Mouse (Mus musculus) heart, embryonic 11.5 days (tissue): ENCODE results near the gene Notch4. TPM values are rescaled to one million over a fixed set of nuclear protein-coding genes. Genes with fewer than 3 reads are reported as not detected.

Experiments used
- ATAC-seq: fragments of 200-750 bp; cut with Nextera tagmentation; replicated peaks from 2 replicates; pipeline ENCODE4 v1.8.0; 2017; ENCODE audit warnings: moderate library complexity; ENCODE audit not compliant: insufficient number of reproducible peaks, low FRiP score, low TSS enrichment
- H3K27ac ChIP-seq: fragments of 300-500 bp; sonication (generic); 2 replicates; pipeline ENCODE4 v1.5.1; 2014; ENCODE audit warnings: mild to moderate bottlenecking, low read depth, low read length
- H3K27me3 ChIP-seq: fragments of 300-500 bp; sonication (generic); 2 replicates; pipeline ENCODE4 v1.6.1; 2014; ENCODE audit warnings: mild to moderate bottlenecking, low read length, mixed read lengths; ENCODE audit not compliant: control insufficient read depth, insufficient read depth
- H3K36me3 ChIP-seq: fragments of 300-500 bp; sonication (generic); 2 replicates; pipeline ENCODE4 v1.6.1; 2014; ENCODE audit warnings: mild to moderate bottlenecking, low read length, moderate library complexity, mixed read lengths; ENCODE audit not compliant: control insufficient read depth, insufficient read depth
- H3K4me1 ChIP-seq: fragments of 300-500 bp; sonication (generic); 2 replicates; pipeline ENCODE4 v1.6.1; 2014; ENCODE audit warnings: low read length; ENCODE audit not compliant: control insufficient read depth, insufficient read depth
- H3K4me2 ChIP-seq: fragments of 300-500 bp; sonication (generic); 2 replicates; pipeline ENCODE4 v1.6.1; 2014; ENCODE audit warnings: mild to moderate bottlenecking, moderate library complexity
- H3K4me3 ChIP-seq: fragments of 300-500 bp; sonication (generic); 2 replicates; pipeline ENCODE4 v1.5.1; 2014; ENCODE audit warnings: low read depth, low read length
- H3K9ac ChIP-seq: fragments of 300-500 bp; sonication (generic); 2 replicates; pipeline ENCODE4 v1.6.1; 2014; ENCODE audit warnings: mild to moderate bottlenecking, low read depth, low read length, moderate library complexity
- H3K9me3 ChIP-seq: fragments of 300-500 bp; sonication (generic); replicated peaks from 2 replicates; pipeline ENCODE4 v1.6.1; 2016; ENCODE audit warnings: low read length; ENCODE audit not compliant: control insufficient read depth
- WGBS: fragments of 180-500 bp; shearing (Covaris S2); extraction: QIAGEN DNeasy Blood & Tissue Kit; methylation state at CpG from one replicate; pipeline ENCODE4 v1.1.7; 2014; ENCODE audit not compliant: insufficient replicate concordance; 5-methylcytosine and 5-hydroxymethylcytosine counted together
- polyA plus RNA-seq: library from polyadenylated mRNA; unstranded; fragments of >200 nt; fragmentation: Nextera tagmentation; extraction: Ambion mirVana; gene quantifications from 2 replicates; pipeline ENCODE4 v1.2.1, GENCODE M21; 2014

The Notch4 gene
- polyA plus RNA-seq, 1 experiment from 2014 or later: 8.1 TPM

GRCm38 (mm10) chr17:34576577-34576976 lies 12.5 kb downstream of the Notch4 start:
- Histone ChIP-seq H3K4me2 (no peak overlapping the region), H3K4me3 (no peak overlapping the region), H3K9ac (no peak overlapping the region), H3K9me3 (0 out of 2 replicates have a peak, but pooled peaks cover 2% of the 10 kb centered on the region), H3K36me3 (no peaks in the 10 kb centered on the region), H3K27me3 (peaks cover 2% of the 10 kb centered on the region; the same call in 1 of the 2 replicates), H3K27ac (no peak overlapping the region), H3K4me1 (no peaks in the 10 kb centered on the region)
- 70% methylated on average over 5 of the region's 5 CpGs for WGBS
- ATAC-seq: no peak

DNA sequence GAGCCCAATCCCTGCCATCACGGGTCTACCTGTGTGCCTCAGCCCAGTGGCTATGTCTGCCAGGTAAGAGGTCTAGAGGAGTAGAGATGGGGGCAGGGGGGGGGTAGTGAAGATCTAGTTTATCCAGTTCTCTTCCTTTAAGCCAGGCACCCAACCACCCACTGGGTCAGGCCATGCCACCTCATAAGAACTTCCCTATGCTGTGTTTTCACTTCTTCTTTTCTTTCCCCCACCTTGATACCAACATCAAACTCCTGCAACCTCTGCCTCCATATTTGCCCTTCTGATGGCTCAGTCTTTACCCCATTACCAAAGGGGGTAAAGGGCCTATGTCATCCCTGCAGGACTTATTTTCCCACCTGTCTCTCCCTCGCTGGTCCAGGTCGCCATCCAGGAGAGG lies 14.0 kb downstream of the Notch4 start:
- Histone ChIP-seq H3K9ac (no peak overlapping the region), H3K27ac (no peak overlapping the region), H3K4me1 (no peaks in the 10 kb centered on the region), H3K4me3 (no peak overlapping the region), H3K9me3 (no peaks in the 10 kb centered on the region), H3K4me2 (no peak overlapping the region), H3K27me3 (0 out of 2 replicates have a peak, but pooled peaks cover 2% of the 10 kb centered on the region), H3K36me3 (no peaks in the 10 kb centered on the region)
- 81% methylated on average over 3 of the region's 3 CpGs for WGBS
- no peak for ATAC-seq

DNA sequence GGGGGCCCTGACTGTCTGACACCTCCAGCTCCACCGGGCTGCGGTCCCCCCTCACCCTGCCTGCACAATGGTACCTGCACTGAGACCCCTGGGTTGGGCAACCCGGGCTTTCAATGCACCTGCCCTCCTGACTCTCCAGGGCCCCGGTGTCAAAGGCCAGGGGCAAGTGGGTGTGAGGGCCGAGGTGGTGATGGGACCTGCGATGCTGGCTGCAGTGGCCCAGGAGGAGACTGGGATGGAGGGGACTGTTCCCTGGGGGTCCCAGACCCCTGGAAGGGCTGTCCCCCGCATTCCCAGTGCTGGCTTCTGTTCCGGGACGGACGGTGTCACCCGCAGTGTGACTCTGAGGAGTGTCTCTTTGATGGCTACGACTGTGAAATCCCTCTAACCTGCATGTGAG lies 18.5 kb downstream of the Notch4 start:
- no peak overlapping the region for H3K4me3 ChIP-seq
- no peak overlapping the region for H3K4me2 ChIP-seq

GRCm38 (mm10) chr17:34583397-34583796 lies 19.3 kb downstream of the Notch4 start:
- 61% methylated on average over 7 of the region's 7 CpGs for WGBS
- H3K4me2 ChIP-seq: no peak overlapping the region
- H3K27ac ChIP-seq: no peak overlapping the region

More for the DNA sequence above, 18.5 kb downstream of the Notch4 start:
- Histone ChIP-seq H3K27ac (no peak overlapping the region), H3K9me3 (no peaks in the 10 kb centered on the region), H3K36me3 (no peaks in the 10 kb centered on the region), H3K4me1 (peaks cover 7% of the 10 kb centered on the region; the same call in 1 of the 2 replicates), H3K9ac (no peak overlapping the region), H3K27me3 (no peaks in the 10 kb centered on the region)
- no peak for ATAC-seq
- WGBS: 80% methylated on average over 12 of the region's 12 CpGs

GRCm38 (mm10) chr17:34583819-34584218 lies 19.8 kb downstream of the Notch4 start:
- Histone ChIP-seq H3K9me3 (no peaks in the 10 kb centered on the region), H3K9ac (no peak overlapping the region), H3K4me1 (peaks cover 14% of the 10 kb centered on the region; the same call in 1 of the 2 replicates), H3K4me3 (no peak overlapping the region), H3K4me2 (no peak overlapping the region), H3K36me3 (no peaks in the 10 kb centered on the region), H3K27ac (no peak overlapping the region), H3K27me3 (no peaks in the 10 kb centered on the region)
- ATAC-seq: no peak
- 83% methylated on average over 8 of the region's 8 CpGs for WGBS

More at GRCm38 (mm10) chr17:34583397-34583796, 19.3 kb downstream of the Notch4 start:
- Histone ChIP-seq H3K9ac (no peak overlapping the region), H3K4me1 (peaks cover 13% of the 10 kb centered on the region; the same call in 1 of the 2 replicates), H3K9me3 (no peaks in the 10 kb centered on the region), H3K4me3 (no peak overlapping the region), H3K27me3 (no peaks in the 10 kb centered on the region), H3K36me3 (no peaks in the 10 kb centered on the region)
- ATAC-seq: no peak

DNA sequence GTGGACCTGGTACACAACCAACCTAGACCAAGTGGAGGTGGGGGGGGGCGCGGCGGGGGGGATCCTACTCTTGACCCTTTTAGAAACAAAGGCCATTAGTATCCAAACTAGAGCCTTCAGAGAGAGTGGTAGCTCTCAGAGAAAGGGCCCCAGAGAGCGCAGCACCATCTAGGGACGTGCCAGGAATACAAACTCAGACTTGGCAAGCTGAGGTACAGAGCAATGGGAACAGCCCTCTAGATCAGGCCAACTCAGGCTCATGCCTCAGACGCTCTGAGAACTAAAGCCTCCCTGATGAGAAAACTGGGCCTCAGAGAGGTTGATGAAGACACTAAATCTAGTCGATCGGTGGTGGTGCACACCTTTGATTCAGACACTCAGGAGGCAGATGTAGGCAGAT lies 21.1 kb downstream of the Notch4 start:
- Histone ChIP-seq H3K27ac (no peak overlapping the region), H3K27me3 (no peaks in the 10 kb centered on the region), H3K9me3 (no peaks in the 10 kb centered on the region), H3K4me1 (peaks cover 24% of the 10 kb centered on the region), H3K36me3 (no peaks in the 10 kb centered on the region), H3K4me2 (no peak overlapping the region), H3K9ac (no peak overlapping the region), H3K4me3 (no peak overlapping the region)
- 81% methylated on average over 8 of the region's 8 CpGs for WGBS
- ATAC-seq: no peak

- Histone ChIP-seq H3K4me1 (peaks cover 34% of the 10 kb centered on the region), H3K36me3 (no peaks in the 10 kb centered on the region), H3K27ac (peak overlapping the region; percentile 93), H3K4me2 (peak overlapping the region; percentile 99), H3K9me3 (no peaks in the 10 kb centered on the region), H3K27me3 (no peaks in the 10 kb centered on the region), H3K9ac (peak overlapping the region; percentile 96), H3K4me3 (peak overlapping the region; percentile 60)
- 29% methylated on average over 32 of the region's 32 CpGs for WGBS
- no peak for ATAC-seq
Measured at GRCm38 (mm10) chr17:34585877-34586771, 22.1 kb downstream of the Notch4 start.

DNA sequence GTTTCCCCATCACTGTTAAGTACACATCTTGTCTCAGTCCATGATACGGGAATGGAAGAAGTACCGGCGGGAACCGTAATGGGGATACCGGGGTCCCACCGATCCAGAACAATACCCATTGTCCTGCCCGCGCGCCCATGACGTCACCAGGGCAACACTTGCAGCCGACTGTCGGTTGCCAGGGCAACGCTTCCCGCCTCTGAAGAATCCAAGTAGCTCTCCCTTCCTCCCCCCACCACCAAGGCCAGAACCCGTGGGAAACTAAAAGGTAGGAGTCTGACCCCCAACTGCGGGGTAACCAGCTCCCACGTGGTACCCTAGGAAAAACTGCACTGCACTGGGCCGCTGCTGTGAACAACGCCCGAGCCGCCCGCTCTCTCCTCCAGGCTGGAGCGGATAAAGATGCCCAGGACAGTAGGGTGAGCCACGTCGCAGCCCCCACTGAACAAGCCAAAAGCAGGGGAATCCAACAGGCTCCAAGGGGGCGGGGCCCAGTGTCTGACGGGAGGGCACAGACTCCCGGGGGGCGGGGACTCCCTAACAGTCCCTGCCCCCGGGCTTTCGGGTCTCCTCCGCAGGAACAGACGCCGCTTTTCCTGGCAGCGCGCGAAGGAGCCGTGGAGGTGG lies 22.8 kb downstream of the Notch4 start:
- no peaks in the 10 kb centered on the region for H3K27me3 ChIP-seq
- no peaks in the 10 kb centered on the region for H3K9me3 ChIP-seq
- H3K4me1 ChIP-seq: peaks cover 38% of the 10 kb centered on the region
- H3K4me3 ChIP-seq: peak overlapping the region; percentile 60
- H3K27ac ChIP-seq: peak overlapping the region; percentile 93
- peak overlapping the region; percentile 96 for H3K9ac ChIP-seq
- ATAC-seq: peak; percentile 78
- peak overlapping the region; percentile 99 for H3K4me2 ChIP-seq
- H3K36me3 ChIP-seq: no peaks in the 10 kb centered on the region
- under 1% methylated on average over 38 of the region's 38 CpGs for WGBS
